Mouse (Mus musculus): ENCODE measurements around the gene Cotl1. TPM values are rescaled to one million over a fixed set of nuclear protein-coding genes. Genes with fewer than 3 reads are reported as not detected.

The Cotl1 gene
- polyA plus RNA-seq, 1 experiment from 2014 or later, result 28.7 TPM

DNA sequence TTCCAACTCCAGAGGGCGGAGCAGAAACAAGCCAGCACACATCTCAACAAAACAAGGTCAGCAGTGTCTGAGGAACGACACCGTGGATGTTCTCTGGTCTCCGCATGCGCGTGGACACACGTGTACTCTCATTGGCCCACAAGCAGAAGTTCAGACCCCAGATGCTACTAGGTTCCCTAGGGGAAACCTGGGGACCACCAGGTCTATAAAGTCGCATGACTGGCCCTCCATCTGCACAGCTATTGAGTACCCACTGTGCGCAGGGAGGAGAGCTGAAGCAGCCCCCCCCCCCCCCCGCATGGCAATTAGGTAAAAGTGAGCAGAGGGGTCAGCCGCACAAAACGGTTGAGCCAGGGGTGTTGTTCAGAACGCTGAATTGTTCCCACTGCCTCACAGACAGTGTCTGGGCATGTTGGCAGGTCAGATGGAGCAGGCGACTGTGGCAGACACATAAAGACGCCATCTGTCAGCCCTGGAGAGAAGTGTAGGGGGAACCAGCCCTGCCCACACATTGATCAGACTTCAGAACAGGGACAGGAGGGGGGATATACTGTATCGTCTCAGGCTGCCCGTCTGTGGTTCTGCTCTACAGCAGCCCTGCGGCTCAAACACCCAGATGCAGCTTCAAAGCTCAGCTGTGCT lies 54.5 kb downstream of the Cotl1 start:
- H3K9ac ChIP-seq, result no peak overlapping the region
- no peak for DNase-seq
- H3K27me3 ChIP-seq, result no peaks in the 10 kb centered on the region
- H3K36me3 ChIP-seq, result no peaks in the 10 kb centered on the region
- H3K9me3 ChIP-seq (replicated peaks), result no peaks in the 10 kb centered on the region
- no peak for ATAC-seq (ENCODE audit: low read depth)
- no peak overlapping the region for H3K4me3 ChIP-seq (replicated peaks)
- H3K4me2 ChIP-seq, result no peak overlapping the region
- H3K4me1 ChIP-seq (replicated peaks), result peaks cover 33% of the 10 kb centered on the region
- WGBS (ENCODE audit: insufficient replicate concordance), result 62% methylated on average over 18 of the region's 18 CpGs
- H3K27ac ChIP-seq, result no peak overlapping the region

DNA sequence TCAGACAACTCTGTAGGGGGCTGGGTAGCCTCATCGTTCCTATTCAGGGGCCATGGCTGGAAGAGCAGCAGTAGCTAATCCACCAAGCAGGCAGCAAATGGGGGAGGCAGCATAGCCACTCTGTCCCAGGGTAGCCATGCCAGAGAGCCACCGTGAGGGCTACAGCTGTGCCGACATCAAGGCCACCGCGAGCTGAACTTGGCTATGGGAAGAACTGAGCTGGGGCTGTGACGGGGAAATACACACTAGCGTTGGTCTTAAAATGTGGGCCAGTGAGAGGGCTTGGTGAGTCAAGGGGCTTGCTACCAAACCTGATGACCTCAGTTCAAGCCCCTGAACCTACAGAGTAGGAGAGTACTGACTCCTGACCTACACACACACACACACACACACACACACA lies 55.7 kb downstream of the Cotl1 start:
- no peak for DNase-seq
- H3K27ac ChIP-seq, result no peak overlapping the region
- H3K4me1 ChIP-seq (replicated peaks), result peaks cover 24% of the 10 kb centered on the region
- H3K4me3 ChIP-seq (replicated peaks), result no peak overlapping the region
- H3K36me3 ChIP-seq, result no peaks in the 10 kb centered on the region
- no peak overlapping the region for H3K4me2 ChIP-seq
- no peak overlapping the region for H3K9ac ChIP-seq
- H3K27me3 ChIP-seq, result no peaks in the 10 kb centered on the region
- ATAC-seq (ENCODE audit: low read depth), result no peak
- H3K9me3 ChIP-seq (replicated peaks), result no peaks in the 10 kb centered on the region
- 73% methylated on average over 7 of the region's 7 CpGs for WGBS (ENCODE audit: insufficient replicate concordance)

DNA sequence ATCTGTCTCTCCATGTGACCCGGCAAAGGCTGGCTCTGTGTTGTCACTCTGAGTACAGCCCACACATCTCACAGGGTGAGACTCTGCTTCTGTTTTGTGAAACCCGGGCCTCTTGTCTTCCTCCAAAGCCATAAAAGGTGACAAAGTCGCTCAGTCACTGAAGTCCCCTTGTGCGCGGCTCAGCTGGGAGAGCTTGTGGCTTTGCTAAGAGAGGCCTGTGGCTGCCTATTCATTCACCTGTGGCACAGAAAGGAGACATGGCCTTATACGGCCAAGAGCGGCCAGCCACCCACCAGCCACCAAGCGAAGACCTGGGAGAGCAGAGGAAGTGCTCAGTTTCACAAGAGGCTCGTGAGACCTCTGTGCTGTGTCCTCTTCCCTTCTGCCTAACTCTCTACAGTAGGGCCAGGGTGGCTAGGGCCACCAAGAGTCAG lies 56.2 kb downstream of the Cotl1 start:
- Histone ChIP-seq H3K4me3 (replicated peaks) (no peak overlapping the region), H3K4me2 (no peak overlapping the region), H3K4me1 (replicated peaks) (peaks cover 25% of the 10 kb centered on the region), H3K27me3 (no peaks in the 10 kb centered on the region), H3K9me3 (replicated peaks) (no peaks in the 10 kb centered on the region), H3K36me3 (no peaks in the 10 kb centered on the region), H3K27ac (no peak overlapping the region), H3K9ac (no peak overlapping the region)
- WGBS (ENCODE audit: insufficient replicate concordance), result 34% methylated on average over 9 of the region's 9 CpGs
- ATAC-seq (ENCODE audit: low read depth), result no peak
- DNase-seq, result no peak

DNA sequence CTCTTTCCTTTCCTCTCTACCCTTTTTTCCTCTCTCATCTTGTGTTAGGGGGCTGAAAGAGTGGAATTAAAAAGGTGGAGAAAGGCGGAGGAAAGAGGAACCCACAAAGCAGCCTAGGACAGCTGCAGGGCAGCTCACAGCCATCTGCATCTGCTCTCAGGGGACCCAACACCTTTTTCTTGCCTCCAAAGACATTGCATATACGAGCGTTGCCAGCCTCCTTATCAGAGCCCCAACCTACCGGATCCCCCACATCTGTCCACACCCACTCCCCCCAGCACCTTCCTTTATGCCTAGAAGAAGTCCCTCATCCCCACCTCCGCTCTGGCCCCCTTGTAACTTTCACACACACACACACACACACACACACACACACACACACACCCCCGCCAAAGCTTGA lies 56.8 kb downstream of the Cotl1 start:
- no peak for DNase-seq
- Histone ChIP-seq H3K27ac (no peak overlapping the region), H3K36me3 (no peaks in the 10 kb centered on the region), H3K27me3 (no peaks in the 10 kb centered on the region), H3K4me2 (no peak overlapping the region), H3K9ac (no peak overlapping the region), H3K4me1 (replicated peaks) (peaks cover 31% of the 10 kb centered on the region), H3K4me3 (replicated peaks) (no peak overlapping the region), H3K9me3 (replicated peaks) (no peaks in the 10 kb centered on the region)
- 37% methylated on average over 6 of the region's 6 CpGs for WGBS (ENCODE audit: insufficient replicate concordance)
- ATAC-seq (ENCODE audit: low read depth), result no peak

DNA sequence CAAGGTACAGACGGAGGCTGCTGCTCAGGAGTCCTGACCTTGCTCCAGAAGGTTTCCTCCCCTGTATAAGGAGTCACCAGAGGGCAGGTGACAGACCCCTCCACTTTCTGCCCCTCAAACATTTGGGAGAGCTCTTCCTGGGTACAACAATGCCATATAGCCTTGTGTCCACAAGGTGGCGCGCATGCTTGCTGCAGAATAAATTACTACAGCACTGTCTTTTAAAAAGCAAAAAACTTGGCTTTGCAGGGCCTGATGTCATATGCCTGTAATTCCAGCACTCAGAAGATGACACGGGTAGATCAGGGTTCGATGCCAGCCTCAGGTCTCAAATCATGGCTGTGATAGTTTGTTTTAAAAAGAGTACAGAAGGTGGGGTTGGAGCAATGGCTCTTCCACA lies 57.6 kb downstream of the Cotl1 start:
- no peaks in the 10 kb centered on the region for H3K9me3 ChIP-seq (replicated peaks)
- H3K36me3 ChIP-seq, result no peaks in the 10 kb centered on the region
- 3% methylated on average over 5 of the region's 5 CpGs for WGBS (ENCODE audit: insufficient replicate concordance)
- peaks cover 32% of the 10 kb centered on the region for H3K4me1 ChIP-seq (replicated peaks)
- ATAC-seq (ENCODE audit: low read depth), result no peak
- peak; percentile 24 for DNase-seq
- H3K27ac ChIP-seq, result no peak overlapping the region
- H3K4me2 ChIP-seq, result no peak overlapping the region
- H3K27me3 ChIP-seq, result no peaks in the 10 kb centered on the region
- H3K9ac ChIP-seq, result no peak overlapping the region
- H3K4me3 ChIP-seq (replicated peaks), result no peak overlapping the region

DNA sequence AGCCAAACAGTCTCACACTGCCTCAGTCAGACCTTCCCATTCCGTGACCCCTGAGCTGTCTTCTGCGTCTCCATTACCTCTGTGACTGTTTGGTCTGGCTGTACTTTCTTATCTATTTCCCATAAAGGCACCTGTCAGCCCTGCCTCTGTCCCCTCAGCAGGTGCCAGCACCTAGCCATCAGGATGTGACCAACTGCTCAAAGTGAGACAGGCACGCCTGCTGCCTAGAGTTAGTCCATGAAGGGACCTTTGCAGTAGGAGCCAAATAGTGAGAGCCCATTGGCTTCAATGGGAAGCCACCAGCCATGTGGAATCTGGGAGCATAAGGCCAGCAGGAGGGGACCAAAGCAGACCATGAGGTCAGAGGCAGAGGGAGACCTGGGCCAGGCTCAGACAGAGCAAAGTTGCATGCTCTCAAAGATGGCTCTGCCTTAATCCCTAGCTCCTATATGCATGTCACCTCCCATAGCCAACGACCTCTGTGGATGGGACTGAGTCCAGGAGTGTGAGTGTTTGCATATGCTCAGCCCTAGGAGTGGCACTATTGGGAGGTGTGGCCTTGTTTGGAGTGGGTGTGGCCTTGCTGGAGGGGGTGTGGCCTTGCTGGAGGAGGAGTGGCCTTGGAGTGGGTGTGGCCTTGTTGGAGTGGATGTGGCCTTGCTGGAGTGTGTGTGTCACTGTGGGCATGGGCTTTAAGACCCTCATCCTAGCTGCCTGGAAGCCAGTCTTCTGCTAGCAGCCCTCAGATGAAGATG lies 59.1 kb downstream of the Cotl1 start:
- H3K4me3 ChIP-seq (replicated peaks), result no peak overlapping the region
- no peak overlapping the region for H3K27ac ChIP-seq
- H3K27me3 ChIP-seq, result no peaks in the 10 kb centered on the region
- no peaks in the 10 kb centered on the region for H3K9me3 ChIP-seq (replicated peaks)
- H3K4me2 ChIP-seq, result no peak overlapping the region
- H3K9ac ChIP-seq, result no peak overlapping the region
- no peaks in the 10 kb centered on the region for H3K36me3 ChIP-seq
- 51% methylated on average over 4 of the region's 4 CpGs for WGBS (ENCODE audit: insufficient replicate concordance)
- peaks cover 34% of the 10 kb centered on the region for H3K4me1 ChIP-seq (replicated peaks)
- ATAC-seq (ENCODE audit: low read depth) (peak; percentile 9; the same call in 1 of the 2 replicates), DNase-seq (peak; percentile 54)

DNA sequence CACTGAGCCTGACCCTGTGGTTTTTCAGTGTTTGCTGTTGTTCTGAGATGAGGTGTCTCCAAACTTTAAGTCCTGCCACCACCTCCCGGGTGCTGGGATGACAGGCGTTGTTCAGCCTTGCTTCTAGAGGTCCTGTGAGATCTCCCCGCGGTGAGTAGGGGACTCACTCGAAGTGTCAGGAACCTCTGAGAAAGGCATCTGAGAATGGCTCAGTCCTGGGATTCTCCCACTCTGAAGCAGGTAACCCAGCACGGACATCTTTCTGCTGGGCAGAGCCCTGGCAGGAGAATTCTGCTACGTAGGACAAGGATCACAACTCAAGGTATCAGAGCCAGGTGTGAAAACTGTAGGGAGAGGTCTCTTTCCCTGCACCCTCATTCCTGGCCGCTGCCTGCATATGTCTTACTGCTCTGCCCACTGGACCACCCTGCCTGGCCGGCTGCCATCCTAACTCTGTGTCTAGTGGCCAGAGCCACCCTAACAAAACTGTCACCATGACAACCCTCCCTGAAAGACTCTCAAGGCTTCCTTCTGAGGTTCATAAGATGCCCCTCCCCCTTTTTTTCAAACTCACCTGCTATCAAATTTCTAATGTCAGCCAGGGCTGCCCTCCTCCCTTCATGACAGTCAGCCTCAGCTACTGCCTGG lies 59.8 kb downstream of the Cotl1 start:
- 68% methylated on average over 9 of the region's 9 CpGs for WGBS (ENCODE audit: insufficient replicate concordance)

DNA sequence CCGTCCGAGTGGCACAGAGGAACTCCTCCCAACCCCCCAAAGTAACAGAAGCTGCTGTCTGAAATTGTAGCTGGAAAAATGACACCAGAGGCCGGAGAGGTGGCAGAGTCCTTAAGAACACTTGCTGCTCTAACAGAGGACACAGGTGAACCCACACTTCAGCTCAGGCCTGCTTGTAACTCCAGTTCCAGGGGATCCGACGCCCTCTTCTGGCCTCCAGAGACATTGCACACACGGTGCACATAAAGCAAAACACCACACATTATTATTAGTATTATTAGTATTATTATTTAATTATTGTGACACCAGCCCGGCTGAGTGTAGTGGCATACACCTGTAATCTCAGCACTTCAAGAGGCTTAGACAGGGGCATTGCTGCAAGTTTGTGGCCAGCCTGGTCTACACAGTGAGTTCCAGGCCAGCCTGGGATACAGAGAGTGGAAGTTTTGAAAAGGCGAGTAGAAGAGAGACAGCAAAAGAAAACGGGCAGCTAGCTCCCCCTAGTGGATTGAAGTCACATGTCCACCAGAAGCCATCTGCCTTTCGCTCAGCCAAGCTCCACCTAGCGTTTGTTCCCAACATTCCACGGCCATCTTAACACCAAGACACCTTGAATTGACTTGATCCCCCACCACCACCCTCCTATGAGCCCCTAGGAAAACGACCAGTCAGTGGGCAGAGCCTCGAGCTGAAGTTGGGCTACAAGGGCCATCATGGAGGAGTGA lies 61.2 kb downstream of the Cotl1 start:
- 22% methylated on average over 14 of the region's 14 CpGs for WGBS (ENCODE audit: insufficient replicate concordance)
- H3K4me3 ChIP-seq (replicated peaks), result peak overlapping the region; percentile 68; the same call in 1 of the 2 replicates
- H3K9me3 ChIP-seq (replicated peaks), result no peaks in the 10 kb centered on the region
- peaks cover 30% of the 10 kb centered on the region for H3K4me1 ChIP-seq (replicated peaks)
- H3K27me3 ChIP-seq, result no peaks in the 10 kb centered on the region
- no peak overlapping the region for H3K9ac ChIP-seq
- peak overlapping the region; percentile 81 for H3K4me2 ChIP-seq
- DNase-seq (peak; percentile 69), ATAC-seq (ENCODE audit: low read depth) (no peak)
- H3K27ac ChIP-seq, result peak overlapping the region; percentile 24; the same call in 1 of the 2 replicates
- H3K36me3 ChIP-seq, result no peaks in the 10 kb centered on the region

More for the DNA sequence above, 59.8 kb downstream of the Cotl1 start:
- DNase-seq (no peak), ATAC-seq (ENCODE audit: low read depth) (no peak)
- H3K27me3 ChIP-seq, result no peaks in the 10 kb centered on the region
- no peak overlapping the region for H3K27ac ChIP-seq
- no peaks in the 10 kb centered on the region for H3K9me3 ChIP-seq (replicated peaks)
- H3K4me1 ChIP-seq (replicated peaks), result peaks cover 34% of the 10 kb centered on the region
- H3K4me2 ChIP-seq, result no peak overlapping the region
- H3K4me3 ChIP-seq (replicated peaks), result no peak overlapping the region
- H3K9ac ChIP-seq, result no peak overlapping the region
- H3K36me3 ChIP-seq, result no peaks in the 10 kb centered on the region

DNA sequence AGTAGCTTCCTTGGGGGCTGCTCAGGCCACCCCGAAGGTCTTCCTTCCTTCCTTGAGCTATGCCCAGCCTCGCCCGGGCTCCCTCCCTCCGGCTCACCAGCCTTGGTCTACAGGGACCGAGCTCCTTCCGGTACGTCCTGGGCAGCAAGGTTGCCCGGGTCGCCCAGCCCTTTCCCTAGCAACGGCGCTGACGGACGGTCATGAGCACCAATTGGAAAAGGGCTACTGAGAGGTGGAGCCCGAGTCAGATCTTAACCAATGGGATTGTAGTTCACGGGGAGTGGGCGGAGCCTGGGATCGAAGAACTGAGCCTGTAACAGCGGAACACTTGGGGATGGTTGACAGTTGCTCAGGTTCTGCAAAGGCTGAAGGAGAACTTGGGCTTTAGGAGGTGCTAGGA lies 62.1 kb downstream of the Cotl1 start, which contains the start of gene Tldc1:
TSS of gene Tldc1 (minus strand) at position 154 of the 400 bp plus-strand sequence.
- Histone ChIP-seq H3K9ac (peak within 1 kb of the TSS; percentile 76), H3K4me1 (replicated peaks) (peaks cover 21% of the 10 kb centered on the region), H3K36me3 (no peaks in the 10 kb centered on the region), H3K4me2 (peak within 1 kb of the TSS; percentile 81), H3K4me3 (replicated peaks) (peak within 1 kb of the TSS; percentile 68), H3K27me3 (no peaks in the 10 kb centered on the region), H3K27ac (peak within 1 kb of the TSS; percentile 24), H3K9me3 (replicated peaks) (no peaks in the 10 kb centered on the region)
- peak; percentile 99 for DNase-seq
- WGBS (ENCODE audit: insufficient replicate concordance), result 0% methylated on average over 18 of the region's 18 CpGs
- peak; percentile 98 for ATAC-seq (ENCODE audit: low read depth)

DNA sequence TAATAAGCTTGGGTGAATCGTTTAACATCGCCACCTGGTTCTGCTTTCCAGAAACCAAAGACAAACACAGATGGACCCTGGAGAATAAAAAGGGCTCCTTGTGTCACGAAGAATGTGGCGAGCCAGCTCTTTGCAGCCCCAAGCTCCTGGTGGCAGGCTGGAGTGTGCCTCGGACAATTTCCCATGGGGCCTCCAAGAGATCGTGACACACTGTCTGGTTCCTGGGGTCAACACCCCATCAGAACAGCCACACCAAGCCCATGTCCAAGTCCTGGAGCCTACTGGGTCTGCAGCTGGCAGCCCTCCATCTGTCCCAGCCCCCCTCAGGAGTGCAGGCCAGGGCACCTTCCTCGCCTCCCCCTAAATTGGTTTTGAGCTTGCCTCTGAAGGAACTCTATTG lies 62.6 kb downstream of the Cotl1 start:
- Histone ChIP-seq H3K4me1 (replicated peaks) (peaks cover 21% of the 10 kb centered on the region), H3K9me3 (replicated peaks) (no peaks in the 10 kb centered on the region), H3K27ac (peak overlapping the region; percentile 15; the same call in 1 of the 2 replicates), H3K4me3 (replicated peaks) (peak overlapping the region; percentile 68), H3K4me2 (peak overlapping the region; percentile 81), H3K9ac (peak overlapping the region; percentile 76), H3K27me3 (no peaks in the 10 kb centered on the region), H3K36me3 (no peaks in the 10 kb centered on the region)
- WGBS (ENCODE audit: insufficient replicate concordance), result 33% methylated on average over 7 of the region's 7 CpGs
- DNase-seq, result no peak
- no peak for ATAC-seq (ENCODE audit: low read depth)
